Mouse (Mus musculus) liver, embryonic 14.5 days (tissue): ENCODE results near the gene Osbpl3.

Source experiments
- CTCF ChIP-seq: IDR thresholded peaks from 2 replicates; pipeline ENCODE4 v1.5.1; 2016; ENCODE audit warnings: antibody characterized with exemption, low read depth, control low read depth
- EP300 ChIP-seq: IDR thresholded peaks from 2 replicates; pipeline ENCODE4 v1.6.1; 2016; ENCODE audit warnings: antibody characterized with exemption, low read depth

- TF ChIP-seq EP300, result no peak
- TF ChIP-seq CTCF, result no peak
Measured at GRCm38 (mm10) chr6:50464690-50465485, 8.9 kb upstream of the Osbpl3 start.
